Mouse (Mus musculus): Measurements from ENCODE around the gene Tcte1. TPM values are rescaled to one million over a fixed set of nuclear protein-coding genes. Genes with fewer than 3 reads are reported as not detected.

The Tcte1 gene
- polyA plus RNA-seq, 1 experiment from 2014 or later, result 0.61 TPM

DNA sequence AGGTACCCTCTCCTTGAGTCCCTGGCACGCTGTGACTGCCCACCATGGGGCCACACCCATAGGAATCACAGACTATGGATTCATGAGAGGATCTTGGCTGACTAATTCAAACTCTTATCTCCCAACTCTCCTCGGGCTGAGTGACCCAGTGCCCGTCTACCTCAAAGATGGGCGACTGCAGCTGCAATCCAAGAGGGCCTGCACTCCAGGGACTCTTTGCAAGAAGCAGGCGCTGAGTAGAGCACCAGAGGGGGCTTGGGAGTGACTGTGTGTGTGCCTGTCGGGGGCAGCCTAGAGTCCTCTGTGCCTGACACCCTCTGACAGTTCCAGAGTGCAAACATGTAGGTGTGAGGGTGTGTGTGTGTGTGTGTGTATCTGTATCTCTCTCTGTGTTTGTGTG, 18.9 kb downstream of the Tcte1 start:
- Histone ChIP-seq H3K4me1 (ENCODE audit: control insufficient read depth, insufficient read depth, low read length) (peaks cover 13% of the 10 kb centered on the region), H3K27ac (ENCODE audit: low read depth, low read length) (no peak overlapping the region), H3K9me3 (ENCODE audit: control insufficient read depth, low read length) (no peaks in the 10 kb centered on the region), H3K27me3 (ENCODE audit: control insufficient read depth, insufficient read depth, low read length) (peaks cover 80% of the 10 kb centered on the region), H3K36me3 (ENCODE audit: control insufficient read depth, insufficient read depth, low read length) (no peaks in the 10 kb centered on the region), H3K9ac (ENCODE audit: low read depth, low read length) (no peak overlapping the region), H3K4me2 (replicated peaks; ENCODE audit: low read depth, low read length) (no peak overlapping the region), H3K4me3 (ENCODE audit: low read length) (no peak overlapping the region)
- no peak for ATAC-seq (ENCODE audit: low FRiP score, low TSS enrichment)
- 38% methylated on average over 6 of the region's 6 CpGs for WGBS

GRCm38 (mm10) chr17:45542705-45543104, 19.5 kb downstream of the Tcte1 start:
- no peak overlapping the region for H3K9ac ChIP-seq (ENCODE audit: low read depth, low read length)
- 46% methylated on average over 2 of the region's 2 CpGs for WGBS
- H3K27me3 ChIP-seq (ENCODE audit: control insufficient read depth, insufficient read depth, low read length), result peaks cover 86% of the 10 kb centered on the region
- H3K4me3 ChIP-seq (ENCODE audit: low read length), result no peak overlapping the region
- H3K4me1 ChIP-seq (ENCODE audit: control insufficient read depth, insufficient read depth, low read length), result peaks cover 13% of the 10 kb centered on the region
- H3K27ac ChIP-seq (ENCODE audit: low read depth, low read length), result no peak overlapping the region
- H3K4me2 ChIP-seq (replicated peaks; ENCODE audit: low read depth, low read length), result no peak overlapping the region
- ATAC-seq (ENCODE audit: low FRiP score, low TSS enrichment), result no peak
- no peaks in the 10 kb centered on the region for H3K36me3 ChIP-seq (ENCODE audit: control insufficient read depth, insufficient read depth, low read length)
- H3K9me3 ChIP-seq (ENCODE audit: control insufficient read depth, low read length), result no peaks in the 10 kb centered on the region

DNA sequence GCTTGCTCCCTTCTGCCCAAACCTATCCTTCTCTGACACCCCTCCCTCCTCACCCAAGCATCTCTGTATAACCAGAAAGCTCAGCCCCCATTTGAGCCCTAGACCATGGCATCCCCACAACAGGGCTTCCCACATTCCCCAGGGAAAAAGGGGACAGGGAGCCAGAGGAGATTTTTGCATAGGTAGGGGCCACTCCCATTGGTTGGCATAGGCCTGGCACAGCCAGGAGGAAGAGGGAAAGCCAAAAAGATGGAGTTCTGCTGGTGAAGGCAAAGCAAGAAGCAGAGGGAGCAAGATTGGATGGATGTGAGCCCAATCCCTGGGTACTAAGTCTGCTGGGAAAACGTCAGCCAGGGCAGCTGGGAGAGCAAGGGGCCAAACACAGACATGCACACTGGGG, 19.9 kb downstream of the Tcte1 start:
- Histone ChIP-seq H3K4me1 (ENCODE audit: control insufficient read depth, insufficient read depth, low read length) (peaks cover 13% of the 10 kb centered on the region), H3K27me3 (ENCODE audit: control insufficient read depth, insufficient read depth, low read length) (peaks cover 89% of the 10 kb centered on the region), H3K4me2 (replicated peaks; ENCODE audit: low read depth, low read length) (no peak overlapping the region), H3K9ac (ENCODE audit: low read depth, low read length) (no peak overlapping the region), H3K4me3 (ENCODE audit: low read length) (no peak overlapping the region), H3K9me3 (ENCODE audit: control insufficient read depth, low read length) (no peaks in the 10 kb centered on the region), H3K36me3 (ENCODE audit: control insufficient read depth, insufficient read depth, low read length) (no peaks in the 10 kb centered on the region), H3K27ac (ENCODE audit: low read depth, low read length) (no peak overlapping the region)
- no peak for ATAC-seq (ENCODE audit: low FRiP score, low TSS enrichment)
- WGBS, result 50% methylated on average over 1 of the region's 1 CpGs

- no peak overlapping the region for H3K4me3 ChIP-seq (ENCODE audit: low read length)
- H3K9me3 ChIP-seq (ENCODE audit: control insufficient read depth, low read length), result no peaks in the 10 kb centered on the region
- ATAC-seq (ENCODE audit: low FRiP score, low TSS enrichment), result no peak
- WGBS, result 10% methylated on average over 24 of the region's 24 CpGs
- no peak overlapping the region for H3K27ac ChIP-seq (ENCODE audit: low read depth, low read length)
- H3K27me3 ChIP-seq (ENCODE audit: control insufficient read depth, insufficient read depth, low read length), result peaks cover 83% of the 10 kb centered on the region
- peak overlapping the region; percentile 47 for H3K4me2 ChIP-seq (replicated peaks; ENCODE audit: low read depth, low read length)
- H3K9ac ChIP-seq (ENCODE audit: low read depth, low read length), result no peak overlapping the region
- peaks cover 17% of the 10 kb centered on the region for H3K4me1 ChIP-seq (ENCODE audit: control insufficient read depth, insufficient read depth, low read length)
- H3K36me3 ChIP-seq (ENCODE audit: control insufficient read depth, insufficient read depth, low read length), result no peaks in the 10 kb centered on the region
These were observed 21.0 kb downstream of the Tcte1 start for GRCm38 (mm10) chr17:45544001-45544872.

GRCm38 (mm10) chr17:45544873-45545277, 21.6 kb downstream of the Tcte1 start:
- Histone ChIP-seq H3K36me3 (ENCODE audit: control insufficient read depth, insufficient read depth, low read length) (no peaks in the 10 kb centered on the region), H3K27me3 (ENCODE audit: control insufficient read depth, insufficient read depth, low read length) (peaks cover 78% of the 10 kb centered on the region), H3K27ac (ENCODE audit: low read depth, low read length) (no peak overlapping the region), H3K4me2 (replicated peaks; ENCODE audit: low read depth, low read length) (peak overlapping the region; percentile 47), H3K9ac (ENCODE audit: low read depth, low read length) (peak overlapping the region; percentile 47), H3K4me1 (ENCODE audit: control insufficient read depth, insufficient read depth, low read length) (peaks cover 18% of the 10 kb centered on the region), H3K9me3 (ENCODE audit: control insufficient read depth, low read length) (no peaks in the 10 kb centered on the region), H3K4me3 (ENCODE audit: low read length) (peak overlapping the region; percentile 32)
- ATAC-seq (ENCODE audit: low FRiP score, low TSS enrichment), result no peak
- WGBS, result 3% methylated on average over 43 of the region's 46 CpGs

DNA sequence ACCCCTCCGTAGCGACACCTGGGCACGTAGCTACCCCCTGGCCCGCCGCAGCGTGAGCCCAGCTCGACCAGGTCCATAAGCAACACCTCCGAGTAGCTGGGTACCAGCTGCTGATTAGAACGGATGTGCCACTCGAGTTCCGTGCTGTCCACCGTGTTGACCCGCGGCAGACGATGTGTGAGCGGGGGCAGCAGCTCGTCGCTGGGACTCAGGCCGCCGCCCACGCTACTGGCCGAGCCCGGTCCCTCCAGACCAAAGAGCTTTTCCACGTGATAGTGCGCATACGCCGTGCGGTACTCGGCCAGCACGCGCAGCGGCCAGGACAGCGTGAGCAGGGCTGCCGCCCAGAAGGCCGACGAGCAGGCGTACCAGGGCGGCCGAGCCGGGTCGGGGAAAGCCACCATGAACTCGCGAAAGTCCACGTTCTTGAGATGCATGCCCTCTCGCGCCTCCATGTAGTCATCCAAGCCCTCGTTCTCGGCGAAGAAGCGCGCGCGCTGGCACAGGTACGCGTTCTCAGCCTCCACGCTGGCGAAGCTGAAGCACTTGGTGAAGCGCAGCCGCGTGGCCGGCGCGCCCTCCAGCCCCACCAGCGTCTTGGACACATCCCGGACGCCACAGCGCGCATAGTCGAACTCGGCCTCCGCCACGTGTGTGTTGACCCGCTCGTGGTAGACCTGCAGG, 22.2 kb downstream of the Tcte1 start:
- no peaks in the 10 kb centered on the region for H3K36me3 ChIP-seq (ENCODE audit: control insufficient read depth, insufficient read depth, low read length)
- peak overlapping the region; percentile 47 for H3K9ac ChIP-seq (ENCODE audit: low read depth, low read length)
- H3K27me3 ChIP-seq (ENCODE audit: control insufficient read depth, insufficient read depth, low read length), result peaks cover 77% of the 10 kb centered on the region
- H3K9me3 ChIP-seq (ENCODE audit: control insufficient read depth, low read length), result no peaks in the 10 kb centered on the region
- WGBS, result 3% methylated on average over 74 of the region's 74 CpGs
- H3K4me3 ChIP-seq (ENCODE audit: low read length), result peak overlapping the region; percentile 32
- ATAC-seq (ENCODE audit: low FRiP score, low TSS enrichment), result no peak
- H3K4me2 ChIP-seq (replicated peaks; ENCODE audit: low read depth, low read length), result peak overlapping the region; percentile 47
- no peak overlapping the region for H3K27ac ChIP-seq (ENCODE audit: low read depth, low read length)
- peaks cover 23% of the 10 kb centered on the region for H3K4me1 ChIP-seq (ENCODE audit: control insufficient read depth, insufficient read depth, low read length)

DNA sequence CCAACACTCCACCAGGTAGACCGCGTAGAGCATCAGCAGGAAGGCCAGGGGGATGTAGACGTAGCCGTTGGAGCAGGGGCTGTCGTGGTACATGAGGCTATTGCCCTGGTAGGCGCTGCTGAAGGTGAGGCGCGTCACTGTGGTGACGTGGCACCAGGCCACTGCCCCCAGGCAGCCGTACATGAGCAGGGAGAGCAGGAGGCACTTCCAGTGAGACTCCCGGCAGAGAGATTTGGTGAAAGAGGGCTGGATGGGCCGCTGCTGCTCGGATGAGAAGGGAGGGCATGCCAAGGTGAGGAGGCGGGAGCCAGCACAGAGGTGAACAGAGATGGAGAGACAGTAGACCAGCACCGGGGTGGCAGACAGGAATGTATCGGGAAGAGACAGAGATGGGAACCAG, 23.7 kb downstream of the Tcte1 start:
- H3K9ac ChIP-seq (ENCODE audit: low read depth, low read length), result no peak overlapping the region
- peaks cover 66% of the 10 kb centered on the region for H3K27me3 ChIP-seq (ENCODE audit: control insufficient read depth, insufficient read depth, low read length)
- no peak overlapping the region for H3K4me2 ChIP-seq (replicated peaks; ENCODE audit: low read depth, low read length)
- 83% methylated on average over 16 of the region's 16 CpGs for WGBS
- no peak overlapping the region for H3K27ac ChIP-seq (ENCODE audit: low read depth, low read length)
- H3K9me3 ChIP-seq (ENCODE audit: control insufficient read depth, low read length), result no peaks in the 10 kb centered on the region
- no peak overlapping the region for H3K4me3 ChIP-seq (ENCODE audit: low read length)
- H3K4me1 ChIP-seq (ENCODE audit: control insufficient read depth, insufficient read depth, low read length), result peaks cover 24% of the 10 kb centered on the region
- H3K36me3 ChIP-seq (ENCODE audit: control insufficient read depth, insufficient read depth, low read length), result no peaks in the 10 kb centered on the region
- ATAC-seq (ENCODE audit: low FRiP score, low TSS enrichment), result no peak

GRCm38 (mm10) chr17:45547461-45548190, 24.4 kb downstream of the Tcte1 start:
- no peak for ATAC-seq (ENCODE audit: low FRiP score, low TSS enrichment)

More at GRCm38 (mm10) chr17:45547461-45548190, 24.4 kb downstream of the Tcte1 start:
- Histone ChIP-seq H3K4me1 (ENCODE audit: control insufficient read depth, insufficient read depth, low read length) (peaks cover 24% of the 10 kb centered on the region), H3K4me3 (ENCODE audit: low read length) (no peak overlapping the region), H3K27ac (ENCODE audit: low read depth, low read length) (no peak overlapping the region), H3K27me3 (ENCODE audit: control insufficient read depth, insufficient read depth, low read length) (peaks cover 62% of the 10 kb centered on the region), H3K4me2 (replicated peaks; ENCODE audit: low read depth, low read length) (no peak overlapping the region), H3K9me3 (ENCODE audit: control insufficient read depth, low read length) (no peaks in the 10 kb centered on the region), H3K9ac (ENCODE audit: low read depth, low read length) (no peak overlapping the region), H3K36me3 (ENCODE audit: control insufficient read depth, insufficient read depth, low read length) (no peaks in the 10 kb centered on the region)
- 84% methylated on average over 5 of the region's 5 CpGs for WGBS

Data from kidney, embryonic 14.5 days (tissue).